Mouse (Mus musculus) thymus, adult 2 months (tissue): ENCODE measurements at regions not wholly inside any gene's neighbourhood (a gene's known extent, or its start where the extent isn't known, plus 50 kb on each side); places are given as distances from the start of the nearest gene placed in this dataset.
A peak's percentile ranks its signal among the peaks of the same experiment; 100 is the strongest.

Experiments
- DNase-seq: peaks from one replicate; pipeline ENCODE4 v3.0.0; 2021
- H3K27ac ChIP-seq: fragments of 200-500 bp; 2 replicates; pipeline ENCODE4 v1.5.1; 2012; ENCODE audit warnings: low read length, control low read depth; ENCODE audit not compliant: control insufficient read depth, insufficient read depth
- H3K27me3 ChIP-seq: fragments of 200-500 bp; 2 replicates; pipeline ENCODE4 v1.6.1; 2012; ENCODE audit warnings: mild to moderate bottlenecking, low read length, moderate library complexity, mixed read lengths; ENCODE audit not compliant: control insufficient read depth, insufficient read depth
- H3K36me3 ChIP-seq: fragments of 200-500 bp; 2 replicates; pipeline ENCODE4 v1.6.1; 2012; ENCODE audit warnings: mild to moderate bottlenecking, low read length, moderate library complexity; ENCODE audit not compliant: control insufficient read depth, insufficient read depth
- H3K4me1 ChIP-seq: fragments of 200-500 bp; replicated peaks from 2 replicates; pipeline ENCODE4 v1.6.1; 2012; ENCODE audit warnings: low read length; ENCODE audit not compliant: control insufficient read depth, insufficient read depth
- H3K4me3 ChIP-seq: fragments of 200-500 bp; 2 replicates; pipeline ENCODE4 v1.5.1; 2012; ENCODE audit warnings: mild to moderate bottlenecking, low read length, control low read depth, moderate library complexity; ENCODE audit not compliant: control insufficient read depth, insufficient read depth
- CTCF ChIP-seq: fragments of 200-500 bp; IDR thresholded peaks from 2 replicates; pipeline ENCODE4 v1.5.1; 2012; ENCODE audit warnings: mild to moderate bottlenecking, control low read depth, low read length, moderate library complexity, borderline replicate concordance; ENCODE audit not compliant: control insufficient read depth, poor library complexity, insufficient read depth; ENCODE audit errors: extremely low read depth
- POLR2A ChIP-seq: fragments of 200-500 bp; IDR thresholded peaks from 2 replicates; pipeline ENCODE4 v1.6.1; 2012; ENCODE audit warnings: mild to moderate bottlenecking, low read length, control low read depth, moderate library complexity; ENCODE audit not compliant: control insufficient read depth, poor library complexity, insufficient read depth; ENCODE audit errors: extremely low read depth
- WGBS: fragments of 180-500 bp; shearing (Covaris S2); methylation state at CpG from one replicate; pipeline ENCODE4 v1.1.7; 2018; 5-methylcytosine and 5-hydroxymethylcytosine counted together

DNA sequence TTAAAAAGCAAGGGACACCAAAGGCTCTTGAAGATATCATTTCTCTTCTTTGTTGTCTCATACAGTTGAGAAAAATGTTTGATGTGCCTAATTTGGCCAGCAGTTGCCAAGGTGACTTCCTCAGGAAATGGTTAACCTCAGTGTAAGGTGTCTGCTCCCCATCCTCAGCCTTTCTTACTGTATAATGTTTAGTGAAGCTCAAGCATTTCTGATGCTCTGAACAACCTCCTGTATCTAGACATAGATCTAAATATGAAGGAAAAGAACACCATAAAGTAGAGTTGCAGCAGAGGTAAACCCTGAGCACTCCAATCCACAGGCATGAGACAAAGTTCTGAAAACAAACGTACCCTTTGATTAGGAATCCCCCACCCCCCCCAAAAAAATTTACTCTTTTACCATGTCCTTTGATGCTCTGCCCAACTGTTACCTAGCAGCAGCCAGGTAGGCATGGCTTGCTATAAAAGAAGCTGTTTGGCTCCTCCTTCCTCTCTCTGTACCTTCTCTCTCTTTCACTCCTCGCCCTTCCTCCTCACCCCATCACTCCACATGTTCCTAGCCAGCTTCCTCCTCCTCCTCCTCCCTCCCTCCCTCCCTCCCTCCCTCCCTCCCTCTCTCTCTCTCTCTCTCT lies 348.4 kb upstream of the Hs3st5 start:
- TF ChIP-seq POLR2A (no peak), CTCF (no peak)
- Histone ChIP-seq H3K36me3 (no peaks in the 10 kb centered on the region), H3K27ac (no peak overlapping the region), H3K4me1 (no peaks in the 10 kb centered on the region), H3K4me3 (no peak overlapping the region), H3K27me3 (no peaks in the 10 kb centered on the region)
- DNase-seq = peak; percentile 8
- 18% methylated on average over 2 of the region's 2 CpGs for WGBS
